Mouse (Mus musculus): ENCODE data around the gene Tubg2. TPM values are rescaled to one million over a fixed set of nuclear protein-coding genes. Genes with fewer than 3 reads are reported as not detected.

Gene Tubg2
- total RNA-seq, 1 experiment = 0.31 TPM

Other genes starting within 250 kb of the Tubg2 start
- gene Stat3, start 216.4 kb upstream of the Tubg2 start, total RNA-seq (2012; rRNA removed) = 61.5 and 78.9 TPM in 2 replicates
- 16.4 and 30.7 TPM in 2 replicates for gene Cavin1, start 185.0 kb upstream of the Tubg2 start, total RNA-seq (2012; rRNA removed)
- gene Atp6v0a1, start 146.5 kb upstream of the Tubg2 start, total RNA-seq (2012; rRNA removed) = 38.1 and 43.4 TPM in 2 replicates
- gene Naglu, start 85.9 kb upstream of the Tubg2 start, total RNA-seq (2012; rRNA removed) = 4.7 and 9.2 TPM in 2 replicates
- 2.4 and 3.4 TPM in 2 replicates for gene Hsd17b1, start 77.5 kb upstream of the Tubg2 start, total RNA-seq (2012; rRNA removed)
- 21.9 and 22.9 TPM in 2 replicates for gene Coasy, start 73.3 kb upstream of the Tubg2 start, total RNA-seq (2012; rRNA removed)
- gene Mlx, start 68.6 kb upstream of the Tubg2 start, total RNA-seq (2012; rRNA removed) = 30.7 and 42.0 TPM in 2 replicates
- gene Psmc3ip, start 60.5 kb upstream of the Tubg2 start, total RNA-seq (2012; rRNA removed) = 20.6 and 31.5 TPM in 2 replicates
- 60.4 and 65.2 TPM in 2 replicates for gene Retreg3, start 36.0 kb upstream of the Tubg2 start, total RNA-seq (2012; rRNA removed)
- gene Tubg1, start 36.0 kb upstream of the Tubg2 start, total RNA-seq (2012; rRNA removed) = 27.5 and 38.6 TPM in 2 replicates
- 0.18 and 0.58 TPM in 2 replicates for gene Cntnap1, start 14.6 kb downstream of the Tubg2 start, total RNA-seq (2012; rRNA removed)
- 3.4 and 5.1 TPM in 2 replicates for gene Plekhh3, start 15.4 kb downstream of the Tubg2 start, total RNA-seq (2012; rRNA removed)
- 0.31 TPM in 1 of 2 replicates, not detected in the other for gene Ccr10, start 19.5 kb downstream of the Tubg2 start, total RNA-seq (2012; rRNA removed)
- gene Ezh1, start 70.6 kb downstream of the Tubg2 start, total RNA-seq (2012; rRNA removed) = 18.3 and 18.9 TPM in 2 replicates
- 4.0 and 5.6 TPM in 2 replicates for gene Ramp2, start 90.1 kb downstream of the Tubg2 start, total RNA-seq (2012; rRNA removed)
- gene Vps25, start 97.8 kb downstream of the Tubg2 start, total RNA-seq (2012; rRNA removed) = 105 and 135 TPM in 2 replicates
- gene Wnk4, start 104.7 kb downstream of the Tubg2 start, total RNA-seq (2012; rRNA removed) = 0.49 and 1.1 TPM in 2 replicates
- 2.1 and 2.4 TPM in 2 replicates for gene Cntd1, start 123.1 kb downstream of the Tubg2 start, total RNA-seq (2012; rRNA removed)
- 107 and 139 TPM in 2 replicates for gene Coa3, start 123.2 kb downstream of the Tubg2 start, total RNA-seq (2012; rRNA removed)
- gene Becn1, start 146.4 kb downstream of the Tubg2 start, total RNA-seq (2012; rRNA removed) = 80.6 and 89.2 TPM in 2 replicates
- 40.0 and 57.0 TPM in 2 replicates for gene Psme3, start 160.3 kb downstream of the Tubg2 start, total RNA-seq (2012; rRNA removed)
- 4.6 and 5.0 TPM in 2 replicates for gene Aoc2, start 169.2 kb downstream of the Tubg2 start, total RNA-seq (2012; rRNA removed)
- 0.62 and 0.95 TPM in 2 replicates for gene Aoc3, start 174.7 kb downstream of the Tubg2 start, total RNA-seq (2012; rRNA removed)
- not detected in 2 replicates for gene G6pc, start 211.7 kb downstream of the Tubg2 start, total RNA-seq (2012; rRNA removed)

All from ES-E14 (cell line).